In genomic region chr7:16737606-16738072, GRCm38 (mm10) we compare ENCODE assay signal across 8 mouse cellular contexts. TPM values are rescaled to one million over a fixed set of nuclear protein-coding genes. Genes with fewer than 3 reads are reported as not detected.
A peak's percentile ranks its signal among the peaks of the same experiment; 100 is the strongest.
DNase-seq lines count a peak whose midpoint lies in the region; ATAC-seq and TF ChIP-seq lines count a peak whose summit lies in the region.

No protein-coding gene starts in this region.

- no peak for DNase-seq in gastrocnemius, adult 2 months
- DNase-seq in gastrocnemius, postnatal 25 days, result no peak
- DNase-seq in forebrain, embryonic 10.5 days (ENCODE audit: extremely low spot score, low spot score), result no peak
- no peak for DNase-seq in frontal cortex, postnatal 14 days (ENCODE audit: low spot score in 2 of 2)
- DNase-seq in thymus, postnatal 4 days, result no peak
- no peak for DNase-seq in right cerebral cortex, postnatal 36 days (ENCODE audit: low spot score in 2 of 2)

- peak overlapping the region; percentile 89 for H3K4me3 ChIP-seq in gastrocnemius, adult 2 months
- peak overlapping the region; percentile 75 for H3K4me3 ChIP-seq in ES-Bruce4 (ENCODE audit: low read depth, low read length)
- H3K4me3 ChIP-seq in forebrain, embryonic 10.5 days, result peak overlapping the region; percentile 89
- H3K4me3 ChIP-seq in liver, embryonic 12.5 days, result peak overlapping the region; percentile 83

- no peaks in the 10 kb centered on the region for H3K9me3 ChIP-seq in ES-Bruce4 (replicated peaks; ENCODE audit: control insufficient read depth, insufficient read depth, low read length, poor library complexity, severe bottlenecking)
- H3K9me3 ChIP-seq in forebrain, embryonic 10.5 days, result no peaks in the 10 kb centered on the region
- no peaks in the 10 kb centered on the region for H3K9me3 ChIP-seq in liver, embryonic 12.5 days (replicated peaks)

- no peak for TF ChIP-seq POLR2A in ES-Bruce4 (IDR thresholded peaks at IDR 0.05; ENCODE audit: insufficient read depth, low read length)

- TF ChIP-seq CTCF in gastrocnemius, adult 2 months (IDR thresholded peaks at IDR 0.05), result no peak
- no peak for TF ChIP-seq CTCF in ES-Bruce4 (IDR thresholded peaks at IDR 0.05; ENCODE audit: low read depth, low read length)

- H3K36me3 ChIP-seq in ES-Bruce4 (ENCODE audit: control insufficient read depth, insufficient read depth, low read length, poor library complexity, severe bottlenecking), result no peaks in the 10 kb centered on the region
- H3K36me3 ChIP-seq in forebrain, embryonic 10.5 days (replicated peaks), result peaks cover 3% of the 10 kb centered on the region; the same call in 1 of the 2 replicates
- peaks cover 20% of the 10 kb centered on the region for H3K36me3 ChIP-seq in liver, embryonic 12.5 days

- 46% methylated on average over 10 of the region's 10 CpGs for WGBS in forebrain, embryonic 10.5 days
- 34% methylated on average over 10 of the region's 10 CpGs for WGBS in liver, embryonic 12.5 days (ENCODE audit: insufficient replicate concordance)

- H3K9ac ChIP-seq in ES-Bruce4 (ENCODE audit: low read depth, poor library complexity, severe bottlenecking), result peak overlapping the region; percentile 76
- H3K9ac ChIP-seq in liver, embryonic 12.5 days, result peak overlapping the region; percentile 55

- peak overlapping the region; percentile 82 for H3K4me2 ChIP-seq in liver, embryonic 12.5 days

- peak overlapping the region; percentile 91 for H3K27ac ChIP-seq in gastrocnemius, adult 2 months
- H3K27ac ChIP-seq in ES-Bruce4 (ENCODE audit: insufficient read depth, low read length), result no peak overlapping the region
- H3K27ac ChIP-seq in forebrain, embryonic 10.5 days, result peak overlapping the region; percentile 87
- no peak overlapping the region for H3K27ac ChIP-seq in liver, embryonic 12.5 days

- H3K4me1 ChIP-seq in ES-Bruce4 (ENCODE audit: control insufficient read depth, insufficient read depth, low read length), result no peaks in the 10 kb centered on the region
- peaks cover 20% of the 10 kb centered on the region for H3K4me1 ChIP-seq in forebrain, embryonic 10.5 days
- H3K4me1 ChIP-seq in liver, embryonic 12.5 days, result peaks cover 32% of the 10 kb centered on the region

- no peak for ATAC-seq in liver, embryonic 12.5 days

- TF ChIP-seq EP300 in ES-Bruce4 (IDR thresholded peaks at IDR 0.05; ENCODE audit: insufficient read depth, low read depth, low read length), result no peak

- no peaks in the 10 kb centered on the region for H3K27me3 ChIP-seq in ES-Bruce4 (ENCODE audit: control insufficient read depth, insufficient read depth, low read length, poor library complexity, severe bottlenecking)
- H3K27me3 ChIP-seq in forebrain, embryonic 10.5 days (ENCODE audit: poor library complexity, severe bottlenecking), result no peaks in the 10 kb centered on the region
- H3K27me3 ChIP-seq in liver, embryonic 12.5 days (replicated peaks), result no peaks in the 10 kb centered on the region

- intact Hi-C loops in gastrocnemius, adult 2 months (cut with DNase I), result no loop called here

RNA-seq across cellular contexts. Expression of gene Ap2s1, which starts 0.6 kb away (rescaled TPM):
- total RNA-seq in gastrocnemius, adult 2 months (2021), result 10 to 100 TPM; 49.6 to 56.4 TPM
- total RNA-seq in gastrocnemius, postnatal 25 days (2021), result 10 to 100 TPM; 52.5 to 56.7 TPM
- polyA plus RNA-seq in ES-Bruce4 (2011; ENCODE audit: insufficient read depth, insufficient read length, low read depth, missing spikeins), result 88.3 and 91.5 TPM in 2 replicates
- polyA plus RNA-seq in forebrain, embryonic 10.5 days (2016; fragmentation: Nextera tagmentation; extraction: Ambion mirVana), result 249 and 254 TPM in 2 replicates
- 218 and 230 TPM in 2 replicates for polyA plus RNA-seq in liver, embryonic 12.5 days (2016; fragmentation: Nextera tagmentation; extraction: Ambion mirVana)

RNA-seq across cellular contexts. Expression of gene Ceacam9, which starts 15.9 kb away (rescaled TPM):
- total RNA-seq in gastrocnemius, adult 2 months (2021), result not detected
- total RNA-seq in gastrocnemius, postnatal 25 days (2021), result not detected
- polyA plus RNA-seq in ES-Bruce4 (2011; ENCODE audit: insufficient read depth, insufficient read length, low read depth, missing spikeins), result not detected in 2 replicates
- polyA plus RNA-seq in forebrain, embryonic 10.5 days (2016; fragmentation: Nextera tagmentation; extraction: Ambion mirVana), result not detected in 2 replicates
- not detected in 2 replicates for polyA plus RNA-seq in liver, embryonic 12.5 days (2016; fragmentation: Nextera tagmentation; extraction: Ambion mirVana)

RNA-seq across cellular contexts. Expression of gene Slc1a5, which starts 43.5 kb away (rescaled TPM):
- total RNA-seq in gastrocnemius, adult 2 months (2021), result 10 to 100 TPM; 11.0 to 14.6 TPM
- 10 to 100 TPM; 14.2 to 47.4 TPM for total RNA-seq in gastrocnemius, postnatal 25 days (2021)
- polyA plus RNA-seq in ES-Bruce4 (2011; ENCODE audit: insufficient read depth, insufficient read length, low read depth, missing spikeins), result 101 and 108 TPM in 2 replicates
- polyA plus RNA-seq in forebrain, embryonic 10.5 days (2016; fragmentation: Nextera tagmentation; extraction: Ambion mirVana), result 44.3 and 46.2 TPM in 2 replicates
- polyA plus RNA-seq in liver, embryonic 12.5 days (2016; fragmentation: Nextera tagmentation; extraction: Ambion mirVana), result 127 and 128 TPM in 2 replicates

Comparison
In these comparisons a context has a peak if more than half of its experiments do, and no peak if none do; other contexts are left out.
1. H3K27ac ChIP-seq: peak in gastrocnemius, adult 2 months (single experiment) and forebrain, embryonic 10.5 days (single experiment); none in ES-Bruce4 (single experiment) and liver, embryonic 12.5 days (single experiment).
2. Peak in every context shown above with its lines, with median percentiles within 50 percentile points of each other: H3K4me3 ChIP-seq.